Mouse (Mus musculus): ENCODE data around the gene Gm10037.
"Not testable (repeated sequence)": the region's sequence is repeated elsewhere in the genome, so short reads cannot be mapped to it uniquely, and the experiment has no call there.

Gm10037 gene

GRCm38 (mm10) chr13:67876049-67876698 is 45.3 kb downstream of the Gm10037 start:
- DNase-seq (ENCODE audit: low read depth): not testable (repeated sequence)

GRCm38 (mm10) chr13:67876699-67877254 is 45.9 kb downstream of the Gm10037 start:
- no peak for DNase-seq (ENCODE audit: low read depth)

- no peak for DNase-seq (ENCODE audit: low read depth)
These were observed 53.1 kb downstream of the Gm10037 start for GRCm38 (mm10) chr13:67883966-67884365.

Measured in 416B (cell line).